Mouse (Mus musculus) kidney, adult 9 months (tissue): Measurements from ENCODE around the gene Cdk9.

Experiments
- DNase-seq: peaks from one replicate; pipeline ENCODE4 v3.0.0; 2022

The Cdk9 gene

GRCm38 (mm10) chr2:32712934-32713817, at the start of gene Cdk9:
Gene Cdk9, minus strand, starts transcription at chr2:32713076.
- peak; percentile 94 for DNase-seq

- DNase-seq = no peak
Observed at GRCm38 (mm10) chr2:32761859-32762258, 49.0 kb upstream of the Cdk9 start.

- no peak for DNase-seq
Observed at GRCm38 (mm10) chr2:32761361-32761760, 48.5 kb upstream of the Cdk9 start.

GRCm38 (mm10) chr2:32759001-32759400, 46.1 kb upstream of the Cdk9 start:
- DNase-seq = no peak

GRCm38 (mm10) chr2:32758503-32758902, 45.6 kb upstream of the Cdk9 start:
- DNase-seq = peak; percentile 53

GRCm38 (mm10) chr2:32757056-32757845, 44.4 kb upstream of the Cdk9 start, which contains the start of gene Tor2a:
Gene Tor2a, plus strand, starts transcription at chr2:32757234.
- DNase-seq = peak; percentile 99

GRCm38 (mm10) chr2:32756674-32757055, 43.8 kb upstream of the Cdk9 start:
- DNase-seq = no peak

- no peak for DNase-seq
Observed at GRCm38 (mm10) chr2:32752181-32752580, 39.3 kb upstream of the Cdk9 start.

GRCm38 (mm10) chr2:32751665-32752033, 38.8 kb upstream of the Cdk9 start:
- DNase-seq = no peak

GRCm38 (mm10) chr2:32750887-32751664, 38.2 kb upstream of the Cdk9 start:
- DNase-seq = peak; percentile 92

GRCm38 (mm10) chr2:32750199-32750598, 37.3 kb upstream of the Cdk9 start:
- no peak for DNase-seq

GRCm38 (mm10) chr2:32749082-32749481, 36.2 kb upstream of the Cdk9 start:
- DNase-seq = no peak

- DNase-seq = no peak
Observed at GRCm38 (mm10) chr2:32744272-32744982, 31.6 kb upstream of the Cdk9 start.

- DNase-seq = no peak
Observed at GRCm38 (mm10) chr2:32742173-32742531, 29.3 kb upstream of the Cdk9 start.

GRCm38 (mm10) chr2:32741273-32742172, 28.6 kb upstream of the Cdk9 start:
- no peak for DNase-seq

GRCm38 (mm10) chr2:32740916-32741272, 28.0 kb upstream of the Cdk9 start, which contains the start of gene 6330409D20Rik:
Gene 6330409D20Rik, minus strand, starts transcription at chr2:32741016.
- no peak for DNase-seq

GRCm38 (mm10) chr2:32739311-32739710, 26.4 kb upstream of the Cdk9 start:
- no peak for DNase-seq

- DNase-seq = no peak
Observed at GRCm38 (mm10) chr2:32737008-32737407, 24.1 kb upstream of the Cdk9 start.

- no peak for DNase-seq
Observed at GRCm38 (mm10) chr2:32736306-32736829, 23.5 kb upstream of the Cdk9 start.

GRCm38 (mm10) chr2:32734933-32735332, 22.1 kb upstream of the Cdk9 start:
- DNase-seq = peak; percentile 78

GRCm38 (mm10) chr2:32734480-32734879, 21.6 kb upstream of the Cdk9 start:
- no peak for DNase-seq
